Mouse (Mus musculus) cerebellum, postnatal 25 days (tissue): ENCODE data around the gene Ankdd1b.

ENCODE experiments used
- DNase-seq, 2 experiments: peaks; one replicate each; pipeline ENCODE4 v3.0.0; 2021; ENCODE audit warnings: mixed read lengths in 2 of 2

Ankdd1b gene

DNA sequence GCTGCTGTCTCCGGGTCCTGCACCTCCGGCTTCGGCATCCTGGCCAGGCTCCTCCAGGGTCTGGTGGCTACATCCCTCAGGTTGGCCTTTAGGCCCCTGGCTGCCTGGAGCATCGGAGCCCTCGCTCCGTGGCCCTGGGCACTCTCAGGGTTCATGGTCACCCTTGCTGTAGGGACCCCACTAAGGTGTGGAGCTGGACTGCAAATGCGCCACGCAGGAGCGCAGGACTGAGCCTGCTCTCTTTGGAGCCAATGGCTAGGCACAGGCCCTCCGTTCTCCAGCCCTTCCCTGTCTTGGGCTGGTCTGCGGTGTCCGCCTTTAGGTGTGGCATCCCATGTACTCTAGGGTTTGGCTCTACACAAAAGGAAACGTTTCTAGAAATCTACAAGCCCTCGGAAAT lies at the start of gene Ankdd1b:
Ankdd1b (minus strand) TSS at position 242 of the 400 bp plus-strand sequence.
- no peak for DNase-seq

DNA sequence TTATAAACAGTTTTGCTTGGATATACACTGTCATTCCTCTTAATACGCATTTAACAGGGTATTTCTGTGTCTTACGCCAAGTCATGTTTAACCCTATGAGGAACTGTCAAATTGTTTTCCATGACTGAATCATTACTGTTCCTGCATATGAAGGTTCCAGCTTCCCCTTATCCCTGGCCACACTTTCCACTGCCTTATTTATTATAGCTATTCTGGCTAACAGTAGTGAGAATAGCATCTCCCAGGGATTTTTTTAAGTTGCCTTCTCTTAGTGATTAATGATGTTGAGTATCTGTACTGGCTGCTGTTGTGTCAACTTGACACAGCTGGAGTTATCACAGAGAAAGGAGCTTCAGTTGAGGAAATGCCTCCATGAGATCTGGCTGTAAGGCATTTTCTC lies 46.3 kb upstream of the Ankdd1b start:
- DNase-seq, result no peak

DNA sequence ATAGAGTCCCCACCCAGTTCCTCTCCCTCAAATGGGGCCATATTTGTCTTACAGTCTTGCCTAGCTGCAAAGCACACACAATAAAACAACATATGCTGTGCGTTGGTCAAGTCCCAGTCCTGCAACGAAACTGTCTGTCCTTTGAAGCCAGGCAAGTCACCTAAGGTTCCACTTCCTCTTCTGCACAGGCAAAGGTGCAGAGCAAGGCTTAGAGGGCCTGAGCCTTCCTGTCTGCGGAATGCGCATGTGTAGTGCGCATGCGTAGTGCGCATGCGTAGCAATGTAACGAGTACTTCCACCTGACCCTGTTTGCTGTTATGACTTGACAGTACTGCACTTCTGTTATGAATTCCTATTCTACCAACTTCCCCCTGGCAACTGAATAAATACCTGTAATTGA lies 45.3 kb upstream of the Ankdd1b start:
- no peak for DNase-seq

DNA sequence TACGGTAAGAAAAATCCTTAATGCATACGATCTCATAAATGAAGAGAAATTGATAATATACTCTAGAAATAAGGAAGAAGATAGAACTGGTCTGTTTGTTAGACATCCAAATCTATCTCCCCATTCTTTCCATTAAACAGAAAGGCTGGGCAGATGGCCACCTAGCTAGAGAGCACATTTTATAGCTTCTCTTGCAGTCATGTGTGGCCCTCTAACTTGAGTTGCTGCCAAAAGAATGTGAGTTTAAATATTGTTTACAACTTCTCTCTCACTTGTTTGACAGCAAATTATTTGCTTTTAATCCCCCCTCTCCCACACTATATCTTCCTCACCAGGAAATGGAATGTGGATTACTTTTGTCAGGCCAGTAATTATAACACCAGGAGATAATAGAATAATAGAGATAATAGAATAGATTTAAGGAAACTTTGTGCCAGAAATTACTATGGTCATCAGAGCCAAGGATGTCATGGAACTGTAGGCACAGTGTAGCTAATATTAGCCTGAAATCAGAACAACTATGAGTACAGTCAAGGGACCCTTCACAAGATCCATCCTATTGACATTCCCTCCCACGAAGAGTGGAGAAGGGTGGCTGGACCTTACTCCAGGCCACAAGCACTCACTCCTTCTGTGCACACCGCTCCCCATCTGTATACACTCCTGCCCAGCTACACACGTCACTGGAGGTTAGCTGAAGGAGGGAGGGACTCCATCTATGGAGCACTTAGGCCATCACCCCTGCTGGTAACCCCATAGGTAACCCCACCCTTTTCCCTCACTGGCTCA lies 43.4 kb upstream of the Ankdd1b start:
- DNase-seq, result no peak

DNA sequence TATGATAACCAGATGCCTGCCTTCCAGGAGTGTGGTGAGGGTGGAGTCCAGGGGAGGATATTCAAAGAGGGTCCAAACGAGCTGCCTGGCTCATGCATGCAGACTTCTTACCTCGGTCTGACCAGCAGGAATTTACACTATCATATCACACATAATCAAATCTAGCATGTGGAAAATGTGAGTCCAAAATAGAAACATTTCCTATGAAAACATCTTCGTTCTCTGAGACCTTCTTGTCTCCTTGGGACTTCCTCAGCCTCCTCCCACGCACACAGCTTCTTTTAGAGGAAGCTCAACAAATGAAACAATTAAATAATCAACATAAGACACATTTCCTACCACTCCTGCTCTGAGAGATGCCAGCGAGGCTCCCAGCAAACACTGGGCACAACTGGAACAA lies 40.9 kb upstream of the Ankdd1b start:
- DNase-seq, result no peak

DNA sequence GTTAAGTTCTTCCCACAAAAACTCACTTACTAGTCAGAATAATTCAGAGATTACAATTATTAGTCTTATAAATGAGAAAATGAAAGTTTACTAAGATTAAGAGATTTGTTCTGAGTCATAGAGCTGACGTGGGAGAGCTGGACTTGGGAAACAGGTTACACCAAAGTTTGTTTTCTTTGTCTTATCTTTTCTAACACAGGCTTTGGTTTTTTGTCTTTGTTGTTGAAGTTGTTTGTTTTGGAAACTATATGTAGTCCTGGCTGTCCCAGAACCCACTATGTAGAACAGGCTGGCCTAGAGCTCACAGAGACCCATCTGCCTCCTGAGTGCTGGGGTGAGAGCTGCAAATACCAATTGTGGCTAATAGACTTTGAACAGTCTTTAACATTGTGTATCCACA lies 40.3 kb upstream of the Ankdd1b start:
- no peak for DNase-seq

DNA sequence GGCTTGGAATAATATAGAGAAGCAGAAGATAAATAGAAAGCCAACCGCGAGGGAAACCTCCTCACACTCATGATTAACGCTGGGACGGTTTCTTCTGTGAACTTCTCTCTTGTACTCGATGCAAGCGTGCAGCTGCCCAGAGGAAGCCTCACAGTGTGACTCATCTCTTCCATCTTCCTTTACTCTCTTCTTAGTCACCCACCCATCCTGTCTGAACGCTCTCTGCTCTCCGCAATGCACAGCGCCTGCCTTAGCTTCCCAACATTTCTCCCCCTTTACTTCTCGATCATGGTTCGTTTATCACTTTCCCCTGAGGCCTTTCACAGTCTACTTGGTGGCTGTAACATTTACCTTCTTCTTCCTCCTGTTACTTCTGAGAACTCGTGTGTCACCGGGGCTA lies 39.6 kb upstream of the Ankdd1b start:
- DNase-seq, result no peak

DNA sequence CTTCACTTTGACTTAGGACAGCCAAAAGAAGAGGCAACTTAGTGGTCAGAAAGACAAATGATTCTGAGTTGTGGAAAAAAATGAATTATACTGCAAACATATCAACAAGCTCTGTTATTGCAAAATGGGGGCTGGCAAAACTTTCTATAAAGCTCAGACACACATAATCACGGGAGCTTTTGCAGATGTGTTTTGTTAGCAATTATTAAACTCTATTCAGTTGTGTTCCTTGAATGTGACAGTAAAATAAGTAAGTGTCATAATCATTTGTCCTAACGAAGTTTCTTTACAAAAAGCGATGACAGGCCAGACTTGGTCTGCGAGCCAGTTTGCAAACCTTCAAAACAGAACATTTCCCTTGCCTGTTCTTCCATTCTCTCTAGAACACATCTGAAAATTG lies 36.5 kb upstream of the Ankdd1b start:
- no peak for DNase-seq

DNA sequence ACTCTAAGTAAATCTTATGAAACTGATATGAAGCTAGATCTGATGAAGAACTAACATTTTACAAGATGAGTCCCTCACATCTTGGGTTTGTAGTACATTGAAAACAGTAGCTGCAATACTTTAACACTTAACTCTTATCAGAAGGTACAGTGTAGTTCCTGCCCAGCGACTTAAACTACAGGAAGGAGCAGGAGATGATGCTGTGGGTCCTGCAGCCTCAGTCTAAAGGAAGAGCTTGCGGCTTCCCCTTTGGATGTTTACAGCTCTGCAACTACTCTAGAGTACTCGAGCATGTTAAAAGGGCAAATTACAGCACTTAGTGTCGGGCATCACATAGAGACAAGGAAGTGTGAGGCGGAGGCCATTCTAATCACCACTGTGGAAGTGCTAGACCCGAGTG lies 35.3 kb upstream of the Ankdd1b start:
- no peak for DNase-seq

DNA sequence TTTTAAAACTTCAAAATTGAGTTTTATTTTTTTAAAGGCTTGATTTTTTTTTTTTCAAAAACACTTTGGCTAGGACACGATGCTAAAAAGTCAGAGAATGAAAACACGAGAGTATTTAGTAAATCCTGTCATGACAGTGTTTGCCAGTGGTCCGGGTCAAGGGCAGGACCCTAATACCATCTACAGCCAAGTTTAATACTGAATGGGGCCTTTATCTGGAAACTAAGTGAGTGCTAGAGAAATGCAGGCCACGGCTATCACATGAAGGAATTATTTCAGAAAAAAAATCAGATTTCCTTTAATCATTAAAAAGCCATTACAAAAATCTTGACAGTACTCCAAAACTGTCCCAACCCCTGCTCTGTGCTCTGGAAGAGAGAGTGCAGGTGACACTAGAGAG lies 34.7 kb upstream of the Ankdd1b start:
- no peak for DNase-seq

DNA sequence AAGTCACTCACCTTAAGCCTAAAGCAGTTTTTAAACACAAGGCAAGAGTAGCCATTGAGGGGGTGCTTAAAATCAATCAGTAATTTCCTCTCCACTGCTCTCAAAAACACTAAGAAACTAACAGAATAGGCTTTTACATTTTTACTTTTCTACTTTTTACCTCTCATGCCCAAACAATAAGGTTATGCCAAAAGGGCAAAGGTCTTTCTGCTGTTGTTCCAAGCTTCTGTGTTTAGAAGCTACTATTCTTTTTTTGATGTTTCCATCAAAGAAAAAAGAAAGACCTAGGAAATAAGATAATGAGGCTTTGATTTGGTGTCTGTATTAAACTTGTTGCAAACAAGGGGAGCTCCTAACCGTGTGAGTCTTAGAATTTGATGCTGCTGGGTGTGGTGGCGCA lies 28.9 kb upstream of the Ankdd1b start:
- no peak for DNase-seq

DNA sequence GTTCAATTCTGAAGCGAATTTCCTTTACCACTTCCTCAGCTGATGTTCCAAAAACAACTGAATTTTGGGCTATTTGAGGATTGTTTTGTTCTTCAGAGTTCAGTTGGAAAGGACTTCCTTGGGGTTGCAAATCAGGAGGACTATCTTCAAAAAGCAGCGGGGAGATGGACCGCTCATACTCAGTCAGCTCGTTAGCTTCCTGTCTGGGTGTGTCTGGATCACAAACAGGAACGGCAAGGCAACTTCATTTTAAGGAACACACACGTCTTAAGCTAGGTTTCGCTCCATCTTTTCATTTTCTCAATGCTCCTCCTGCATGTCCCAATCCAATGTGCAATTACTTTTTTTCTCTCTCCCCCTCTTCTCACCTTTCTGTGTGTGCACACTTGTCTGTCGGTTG lies 25.6 kb upstream of the Ankdd1b start:
- DNase-seq, result no peak

DNA sequence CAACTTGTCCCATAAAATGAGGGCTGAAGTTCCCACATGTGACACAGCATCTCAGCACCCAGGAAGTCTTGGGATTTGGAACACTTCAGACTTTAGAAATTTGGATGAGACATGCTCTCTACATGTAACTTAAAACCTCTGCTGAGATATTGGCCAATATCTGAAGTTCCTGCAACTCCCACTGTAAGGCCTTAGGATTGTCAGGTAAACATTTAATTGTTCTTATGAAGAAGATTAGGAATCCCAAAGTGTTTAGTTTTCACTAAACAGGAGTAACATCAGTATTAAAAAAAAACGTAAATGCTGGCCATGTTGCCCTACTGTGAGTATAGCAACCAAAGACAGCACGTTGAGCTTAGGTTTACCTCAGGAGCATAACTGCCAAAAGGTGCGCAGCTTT lies 19.4 kb upstream of the Ankdd1b start, which contains the start of gene Gm17622:
Gm17622 (plus strand) TSS at position 301 of the 400 bp plus-strand sequence.
- no peak for DNase-seq

DNA sequence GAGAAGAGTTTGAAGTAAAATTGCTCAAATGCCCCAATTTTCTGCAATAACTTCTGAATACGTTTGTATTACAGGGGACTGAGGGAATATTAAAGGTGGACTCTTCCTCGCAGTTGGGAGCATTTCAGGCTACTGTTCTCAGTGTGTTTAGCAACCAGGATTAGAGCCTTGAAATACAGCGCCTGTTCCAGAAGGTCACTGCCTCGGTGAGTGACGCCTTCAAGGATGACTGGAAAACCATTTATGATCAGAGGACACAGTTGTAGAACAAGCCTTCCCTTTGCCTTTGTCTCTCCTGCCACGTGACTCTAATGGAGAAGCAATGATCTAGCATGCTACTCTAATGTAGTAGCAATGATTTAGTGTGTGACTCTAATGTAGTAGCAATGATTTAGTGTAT lies 17.0 kb upstream of the Ankdd1b start:
- no peak for DNase-seq

DNA sequence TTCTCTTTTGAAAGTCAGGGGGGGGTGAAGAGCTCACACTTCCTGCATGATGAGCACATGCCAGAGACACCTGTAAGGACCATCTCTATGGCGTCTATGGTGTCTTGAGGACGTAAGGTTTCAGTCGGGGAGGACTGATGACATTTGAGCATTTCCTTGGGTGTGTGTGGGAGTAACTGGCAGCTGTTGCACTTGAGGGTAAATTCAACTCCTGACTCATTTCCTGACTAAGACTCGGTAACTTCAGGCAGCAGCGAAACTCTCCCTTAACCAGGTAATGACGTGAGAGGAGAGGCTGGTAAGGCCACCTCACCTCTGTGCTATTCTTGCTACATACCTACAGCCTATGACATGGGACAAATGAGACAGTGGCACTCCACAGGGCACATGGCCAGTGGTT lies 16.2 kb upstream of the Ankdd1b start:
- DNase-seq, result no peak

DNA sequence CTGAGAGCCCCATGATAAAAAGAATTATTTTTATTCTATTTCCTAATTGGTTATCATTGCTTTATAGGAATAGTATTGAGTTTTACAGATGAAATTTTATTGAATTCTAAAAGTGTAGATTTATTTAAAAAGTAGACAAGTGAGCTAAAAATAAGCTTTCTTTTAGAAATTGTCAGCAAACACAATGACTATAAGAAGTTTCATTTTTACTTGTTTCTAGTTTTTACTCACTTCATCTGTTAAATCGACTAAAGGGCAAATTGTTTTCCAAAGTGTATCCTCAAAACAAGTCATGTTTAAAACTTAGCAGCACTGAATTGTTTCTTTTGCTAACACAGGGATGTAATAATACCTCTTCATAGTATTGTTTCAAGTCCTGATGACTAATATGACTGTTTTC lies 8.0 kb upstream of the Ankdd1b start:
- DNase-seq, result no peak

DNA sequence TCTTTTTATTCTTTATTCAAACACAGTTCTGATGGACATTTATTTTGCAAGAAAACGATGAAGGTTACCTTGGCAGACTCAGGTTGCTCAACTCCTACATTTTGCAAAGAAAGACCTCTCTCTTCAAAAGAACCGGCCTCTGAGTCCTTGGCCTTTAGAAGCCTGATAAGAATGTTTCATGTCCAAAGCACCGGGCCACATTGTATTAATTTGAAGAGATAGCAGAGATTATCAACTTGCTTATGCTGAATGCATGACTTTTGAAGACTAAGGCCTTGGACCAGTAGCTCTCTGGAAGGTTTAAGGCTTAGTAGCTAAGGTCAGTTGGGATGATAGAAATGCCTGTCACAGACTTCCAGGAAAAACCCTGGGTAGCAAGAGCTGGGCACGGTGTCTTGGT lies 6.2 kb upstream of the Ankdd1b start:
- no peak for DNase-seq

DNA sequence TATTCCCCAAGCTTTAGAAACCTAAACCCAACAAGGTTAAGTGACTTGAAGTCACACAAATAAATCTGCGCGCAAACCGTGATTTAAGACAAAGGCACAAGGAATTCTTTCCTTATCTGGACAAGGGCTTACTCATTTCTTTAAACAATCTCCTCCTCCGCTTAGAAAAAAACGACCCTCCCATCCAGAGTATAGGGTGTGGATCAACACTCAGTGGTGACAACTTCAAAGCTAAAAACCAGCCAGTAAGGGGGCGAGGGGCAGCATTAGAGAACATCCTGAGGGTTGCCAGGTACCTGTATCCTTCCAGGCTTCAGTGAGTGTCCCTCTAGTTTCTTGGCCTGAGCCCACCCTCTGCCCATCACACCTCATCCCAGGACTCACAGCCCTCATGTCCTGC lies 442 bp downstream of the Ankdd1b start:
- DNase-seq, result no peak

DNA sequence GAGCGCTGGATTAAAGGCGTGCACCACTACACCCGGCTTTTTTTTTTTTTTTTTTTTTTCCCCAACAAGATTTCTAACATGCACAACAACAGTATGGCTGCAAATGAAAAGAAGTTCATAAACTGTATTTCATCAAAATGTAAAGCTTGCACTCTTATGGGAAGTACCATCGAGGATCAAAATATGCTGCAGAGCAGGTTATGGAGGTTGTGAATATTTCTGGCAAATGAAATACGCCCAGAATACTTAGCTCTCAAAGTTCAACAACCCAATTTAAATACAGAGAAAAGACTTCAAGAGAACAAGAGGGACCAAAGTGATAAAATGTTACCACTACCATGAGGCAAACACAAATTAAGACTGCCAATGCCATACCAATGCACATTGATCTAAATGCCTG lies 2.3 kb downstream of the Ankdd1b start:
- DNase-seq, result no peak

DNA sequence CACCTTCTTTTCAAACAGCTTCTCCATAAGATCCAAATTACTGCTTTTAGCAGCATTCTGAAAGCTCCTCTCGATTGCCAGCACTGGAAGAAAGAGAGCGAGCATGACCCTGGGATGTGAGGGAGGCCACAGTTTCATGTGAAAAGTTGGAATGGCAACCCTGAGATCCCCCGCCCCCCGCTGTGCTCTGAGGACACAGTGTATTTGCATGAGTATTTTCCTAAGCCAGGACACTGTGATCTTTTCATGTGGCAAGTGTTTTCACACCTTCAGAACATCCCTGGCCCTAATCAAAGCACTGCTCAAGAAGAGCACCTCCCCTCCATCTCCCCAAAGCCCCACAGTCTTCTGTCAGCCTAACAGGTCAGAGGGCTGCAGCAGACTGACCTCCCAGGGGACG lies 5.7 kb downstream of the Ankdd1b start:
- DNase-seq, result no peak

DNA sequence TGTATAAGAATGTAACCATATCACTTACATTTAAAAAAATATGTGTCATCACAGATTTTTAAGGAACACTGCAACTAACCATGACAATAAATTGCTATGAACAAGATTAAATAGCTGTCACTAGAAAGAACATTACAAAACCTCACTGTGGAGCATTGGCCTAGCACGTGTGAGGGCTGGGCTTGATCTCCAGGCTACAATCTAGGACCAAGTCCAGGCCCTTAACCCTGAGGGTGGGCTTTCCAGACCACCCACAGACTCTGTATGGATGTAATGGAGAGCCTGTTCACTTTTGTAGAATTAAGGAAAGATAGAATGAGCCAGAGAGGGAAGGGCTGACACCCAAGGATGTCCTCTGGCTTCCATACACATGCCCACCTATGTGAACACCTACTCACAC lies 8.4 kb downstream of the Ankdd1b start:
- no peak for DNase-seq

DNA sequence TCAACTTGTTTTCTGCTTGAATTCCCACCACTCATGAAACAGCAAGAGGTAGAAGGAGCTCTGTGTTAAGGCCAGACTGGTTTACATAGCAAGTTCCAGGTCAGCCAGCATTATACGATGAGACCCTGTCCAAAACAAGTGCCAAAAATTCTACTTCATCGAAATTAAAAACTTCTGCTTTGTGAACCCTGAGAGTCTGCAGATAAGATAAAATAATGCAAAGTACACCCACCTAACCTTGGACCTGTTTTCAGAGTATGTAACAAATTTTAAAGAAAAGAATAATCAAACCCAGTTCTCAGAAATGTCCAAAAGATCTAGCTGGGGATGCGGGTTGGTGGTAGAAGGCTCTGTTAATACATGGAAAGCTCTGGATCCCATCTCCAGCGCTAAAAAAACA lies 12.4 kb downstream of the Ankdd1b start:
- DNase-seq, result no peak

DNA sequence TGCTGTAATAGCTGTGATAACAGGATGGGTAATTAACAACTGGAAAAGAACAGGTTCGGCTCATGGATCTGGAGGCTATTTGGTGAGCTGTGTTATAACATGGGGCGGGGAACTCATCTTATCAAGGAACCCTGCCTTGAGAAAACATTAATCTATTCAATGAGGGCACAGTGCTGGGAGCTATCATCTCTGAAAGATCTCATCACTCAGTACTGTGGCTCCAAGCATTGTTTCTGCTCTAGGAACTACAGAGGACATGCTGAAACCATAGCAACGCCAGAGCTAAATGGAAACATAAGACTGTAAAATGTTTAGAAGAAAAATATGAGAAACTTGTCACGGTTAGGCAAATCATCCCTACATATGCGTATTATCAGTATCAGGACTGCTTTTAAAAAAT lies 13.0 kb downstream of the Ankdd1b start:
- no peak for DNase-seq

DNA sequence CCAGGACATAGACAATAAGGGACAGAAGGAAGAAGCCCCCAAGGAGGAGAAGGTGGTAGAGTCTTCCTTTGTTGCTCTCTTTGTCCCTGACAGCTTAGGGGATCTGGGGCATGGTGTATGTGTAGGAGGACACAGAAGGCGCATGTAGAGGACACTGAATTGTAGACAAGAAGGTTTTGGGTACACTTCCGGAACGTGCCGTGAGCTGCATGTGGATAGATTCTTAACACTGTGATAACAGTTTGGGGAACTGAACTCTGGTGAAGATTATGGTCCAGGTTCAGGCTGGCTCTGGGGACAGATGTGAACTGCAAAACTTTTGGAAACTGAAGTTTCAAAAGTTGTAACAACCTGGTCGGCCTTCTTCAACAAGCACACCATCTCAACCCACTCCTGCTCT lies 13.4 kb downstream of the Ankdd1b start:
- no peak for DNase-seq

DNA sequence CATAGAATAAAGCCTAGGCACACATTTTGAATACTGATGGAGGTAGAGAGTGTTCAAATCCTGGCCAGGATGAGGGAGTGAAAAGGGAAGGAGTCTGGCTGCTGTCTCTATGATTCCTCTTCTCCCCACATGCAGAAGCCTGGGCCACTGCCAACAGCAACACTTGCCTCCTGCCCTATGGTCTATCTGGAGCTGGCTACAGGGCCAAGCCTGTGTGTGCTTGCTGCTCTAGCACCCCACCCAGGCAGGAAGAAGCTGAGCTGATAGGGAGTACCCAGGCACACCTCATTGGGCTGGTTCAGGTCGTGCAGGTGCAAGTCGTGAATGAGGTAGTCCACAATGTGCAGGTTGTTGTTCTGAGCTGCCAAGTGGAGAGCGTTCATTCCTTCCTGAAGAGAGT lies 16.7 kb downstream of the Ankdd1b start:
- peak in 1 of 2 experiments; percentile 50 for DNase-seq
